Mouse (Mus musculus): ENCODE results near the gene D630003M21Rik. TPM values are rescaled to one million over a fixed set of nuclear protein-coding genes. Genes with fewer than 3 reads are reported as not detected.

Gene D630003M21Rik
- polyA plus RNA-seq, 1 experiment from 2014 or later = 1.7 TPM

DNA sequence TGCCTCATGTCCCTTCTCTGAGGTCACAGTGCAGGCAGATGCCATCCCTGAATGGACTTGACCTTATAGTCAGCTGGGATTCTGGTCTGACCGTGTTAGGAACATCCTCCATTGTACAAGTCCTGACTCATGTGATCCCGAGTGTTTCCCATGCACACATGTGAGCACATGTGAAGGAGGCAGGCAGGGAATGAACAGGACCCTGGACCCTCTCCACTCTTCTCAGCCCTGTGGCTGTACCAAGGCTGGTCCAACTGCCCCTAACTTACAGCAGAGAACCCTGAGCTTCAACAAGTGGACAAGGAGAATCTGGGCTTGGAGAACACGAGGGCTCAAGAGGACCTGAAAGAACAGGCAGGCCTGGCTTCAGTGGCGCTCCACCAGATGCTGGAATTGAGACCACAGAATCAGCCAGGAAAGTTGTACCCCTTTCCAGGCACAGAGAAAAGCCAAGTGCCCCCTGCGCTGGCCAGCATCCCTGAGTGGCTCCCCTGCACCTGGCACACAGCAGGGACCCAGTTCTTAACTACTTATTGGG, 83.4 kb downstream of the D630003M21Rik start:
- 38% methylated on average over 5 of the region's 5 CpGs for WGBS
- H3K9ac ChIP-seq (ENCODE audit: low read length) = peak overlapping the region; percentile 77

DNA sequence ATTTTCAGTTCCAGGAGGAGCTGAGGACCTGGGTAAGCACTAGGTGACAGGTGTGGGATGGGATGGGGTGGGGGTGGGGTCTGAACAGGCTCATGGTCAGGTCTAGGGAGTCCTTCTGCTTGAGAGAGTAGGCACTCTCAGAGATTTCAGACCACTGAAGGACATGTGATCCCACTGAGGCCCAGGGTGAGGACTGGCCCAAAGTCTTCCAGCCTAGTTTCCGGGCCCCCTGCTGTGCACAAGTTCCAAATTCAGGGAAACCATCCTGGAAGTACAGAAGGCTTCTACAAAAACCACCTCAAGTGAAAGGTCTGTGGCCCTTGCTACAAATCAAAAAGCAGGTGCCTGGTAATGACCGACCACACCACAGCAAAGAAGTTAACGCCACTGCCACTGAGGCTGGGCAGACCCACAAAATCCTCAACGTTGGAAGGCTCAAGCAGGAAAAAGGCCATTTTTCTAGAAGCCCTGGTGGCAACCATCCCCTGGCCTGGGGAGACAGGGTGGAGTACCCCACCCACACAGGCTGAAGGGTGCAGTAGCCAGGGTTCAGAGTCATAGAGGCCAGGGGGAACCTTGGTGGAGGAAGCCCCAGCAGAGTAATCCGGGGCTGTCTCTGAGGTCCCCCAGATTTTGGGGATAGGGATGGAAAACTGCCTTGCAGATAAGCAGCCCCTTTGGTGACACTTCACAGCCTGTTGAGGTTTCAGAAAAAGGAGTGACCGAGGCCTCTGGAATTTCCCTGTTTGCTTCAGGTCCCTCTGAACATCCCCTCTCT, 84.1 kb downstream of the D630003M21Rik start:
- H3K9ac ChIP-seq (ENCODE audit: low read length) = peak overlapping the region; percentile 77
- 60% methylated on average over 6 of the region's 6 CpGs for WGBS
- peaks cover 12% of the 10 kb centered on the region; the same call in 1 of the 2 replicates for H3K4me1 ChIP-seq (replicated peaks; ENCODE audit: control insufficient read depth, insufficient read depth)
- no peak for TF ChIP-seq EP300 (optimal IDR thresholded peaks at IDR 0.05)
- TF ChIP-seq CTCF (IDR thresholded peaks at IDR 0.05; ENCODE audit: low read depth) = no peak
- H3K9me3 ChIP-seq (ENCODE audit: control insufficient read depth, low read length) = no peaks in the 10 kb centered on the region
- peak overlapping the region; percentile 58 for H3K4me3 ChIP-seq (ENCODE audit: low read depth, low read length)
- H3K36me3 ChIP-seq (ENCODE audit: control insufficient read depth, insufficient read depth, low read length) = no peaks in the 10 kb centered on the region
- 0 out of 2 replicates have a peak overlapping the region, but pooled peaks have one; percentile 49 for H3K27ac ChIP-seq (replicated peaks)
- H3K4me2 ChIP-seq (replicated peaks; ENCODE audit: low read depth) = peak overlapping the region; percentile 66
- H3K27me3 ChIP-seq (ENCODE audit: control insufficient read depth, insufficient read depth, low read length) = no peaks in the 10 kb centered on the region
- ATAC-seq (ENCODE audit: low FRiP score, low TSS enrichment) = no peak
- no peak for DNase-seq (ENCODE audit: low spot score)

More for the DNA sequence above, 83.4 kb downstream of the D630003M21Rik start:
- Histone ChIP-seq H3K27ac (replicated peaks) (peak overlapping the region; percentile 80), H3K9me3 (ENCODE audit: control insufficient read depth, low read length) (no peaks in the 10 kb centered on the region), H3K4me3 (ENCODE audit: low read depth, low read length) (peak overlapping the region; percentile 58), H3K4me2 (replicated peaks; ENCODE audit: low read depth) (peak overlapping the region; percentile 66), H3K36me3 (ENCODE audit: control insufficient read depth, insufficient read depth, low read length) (no peaks in the 10 kb centered on the region), H3K27me3 (ENCODE audit: control insufficient read depth, insufficient read depth, low read length) (no peaks in the 10 kb centered on the region), H3K4me1 (replicated peaks; ENCODE audit: control insufficient read depth, insufficient read depth) (peaks cover 10% of the 10 kb centered on the region; the same call in 1 of the 2 replicates)
- no peak for TF ChIP-seq EP300 (optimal IDR thresholded peaks at IDR 0.05)
- no peak for TF ChIP-seq CTCF (IDR thresholded peaks at IDR 0.05; ENCODE audit: low read depth)
- ATAC-seq (ENCODE audit: low FRiP score, low TSS enrichment) (0 out of 2 replicates have a peak, but pooled peaks have one; percentile 2), DNase-seq (ENCODE audit: low spot score) (no peak)

DNA sequence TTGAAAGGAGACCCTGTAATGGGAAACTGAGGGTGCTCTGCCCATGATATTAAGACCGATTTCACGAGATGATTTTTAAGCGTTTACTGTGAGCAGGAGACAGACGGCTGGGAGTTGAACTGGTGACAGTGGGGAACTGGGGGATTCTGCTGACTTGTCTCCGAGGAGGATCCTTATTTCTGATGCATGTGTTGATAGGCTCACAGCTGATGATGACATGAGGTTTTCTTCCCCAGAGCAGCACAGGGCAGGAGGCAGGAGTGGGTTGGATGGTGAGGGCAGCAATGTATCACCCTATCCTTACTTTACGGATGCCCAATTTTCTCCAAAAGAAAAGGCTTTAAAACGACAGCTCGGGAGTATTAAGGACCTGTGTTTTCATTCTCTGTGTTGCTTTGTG, 84.8 kb downstream of the D630003M21Rik start:
- Histone ChIP-seq H3K4me3 (ENCODE audit: low read depth, low read length) (0 out of 2 replicates have a peak overlapping the region, but pooled peaks have one; percentile 58), H3K4me1 (replicated peaks; ENCODE audit: control insufficient read depth, insufficient read depth) (peaks cover 12% of the 10 kb centered on the region; the same call in 1 of the 2 replicates), H3K27ac (replicated peaks) (no peak overlapping the region; the same call in 1 of the 2 replicates), H3K9me3 (ENCODE audit: control insufficient read depth, low read length) (no peaks in the 10 kb centered on the region), H3K36me3 (ENCODE audit: control insufficient read depth, insufficient read depth, low read length) (no peaks in the 10 kb centered on the region), H3K4me2 (replicated peaks; ENCODE audit: low read depth) (peak overlapping the region; percentile 66), H3K27me3 (ENCODE audit: control insufficient read depth, insufficient read depth, low read length) (no peaks in the 10 kb centered on the region), H3K9ac (ENCODE audit: low read length) (peak overlapping the region; percentile 77; the same call in 1 of the 2 replicates)
- WGBS = 48% methylated on average over 8 of the region's 8 CpGs
- ATAC-seq (ENCODE audit: low FRiP score, low TSS enrichment) (no peak), DNase-seq (ENCODE audit: low spot score) (no peak)
- TF ChIP-seq EP300 (optimal IDR thresholded peaks at IDR 0.05) = no peak

DNA sequence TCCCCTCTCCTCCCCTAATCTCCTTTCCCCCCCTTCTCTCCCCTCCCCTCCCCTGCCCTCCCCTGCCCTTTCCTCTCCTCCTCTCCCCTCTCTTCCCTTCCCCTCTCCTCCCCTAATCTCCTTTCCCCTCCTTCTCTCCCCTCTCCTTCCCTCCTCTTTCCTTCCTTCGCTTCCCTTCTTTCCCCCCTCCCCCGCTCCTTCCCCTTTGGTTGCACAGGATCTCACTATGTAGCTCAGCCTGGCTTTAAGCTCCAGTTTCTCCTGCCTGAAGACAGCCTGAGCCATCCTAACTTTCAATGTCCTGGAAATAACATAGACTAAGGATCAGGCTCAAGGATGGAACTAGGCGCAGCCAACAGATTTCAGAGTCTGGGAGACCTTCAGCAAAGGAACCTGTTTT, 85.2 kb downstream of the D630003M21Rik start:
- Histone ChIP-seq H3K9ac (ENCODE audit: low read length) (peak overlapping the region; percentile 77; the same call in 1 of the 2 replicates), H3K36me3 (ENCODE audit: control insufficient read depth, insufficient read depth, low read length) (no peaks in the 10 kb centered on the region), H3K27ac (replicated peaks) (no peak overlapping the region; the same call in 1 of the 2 replicates), H3K4me2 (replicated peaks; ENCODE audit: low read depth) (peak overlapping the region; percentile 66), H3K4me3 (ENCODE audit: low read depth, low read length) (no peak overlapping the region), H3K4me1 (replicated peaks; ENCODE audit: control insufficient read depth, insufficient read depth) (peaks cover 12% of the 10 kb centered on the region; the same call in 1 of the 2 replicates), H3K27me3 (ENCODE audit: control insufficient read depth, insufficient read depth, low read length) (no peaks in the 10 kb centered on the region), H3K9me3 (ENCODE audit: control insufficient read depth, low read length) (no peaks in the 10 kb centered on the region)
- WGBS = 63% methylated on average over 3 of the region's 3 CpGs
- DNase-seq (ENCODE audit: low spot score) (no peak), ATAC-seq (ENCODE audit: low FRiP score, low TSS enrichment) (no peak)
- no peak for TF ChIP-seq EP300 (optimal IDR thresholded peaks at IDR 0.05)
- no peak for TF ChIP-seq CTCF (IDR thresholded peaks at IDR 0.05; ENCODE audit: low read depth)

DNA sequence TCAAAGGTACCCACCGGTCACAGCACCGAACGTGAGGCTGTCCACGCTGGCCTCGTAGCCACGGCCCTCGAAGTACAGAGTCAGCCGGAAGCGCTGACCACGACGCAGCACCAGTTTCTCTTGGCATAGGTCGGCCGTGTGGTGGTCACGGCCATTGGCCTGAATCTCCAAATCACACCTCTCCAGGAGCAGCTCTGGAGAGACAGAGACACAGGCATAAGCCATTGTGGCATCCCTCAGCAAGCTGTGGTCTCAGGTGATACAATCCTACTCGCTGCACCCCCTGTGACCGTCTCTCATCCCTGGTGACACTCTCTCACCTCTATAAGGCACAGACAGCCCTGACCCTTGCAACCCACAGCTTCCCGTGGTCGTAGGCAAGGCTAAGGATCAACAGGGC, 86.0 kb downstream of the D630003M21Rik start:
- H3K4me3 ChIP-seq (ENCODE audit: low read depth, low read length) = no peak overlapping the region
- ATAC-seq (ENCODE audit: low FRiP score, low TSS enrichment) (no peak), DNase-seq (ENCODE audit: low spot score) (no peak)
- 0 out of 2 replicates have a peak, but pooled peaks cover 2% of the 10 kb centered on the region for H3K36me3 ChIP-seq (ENCODE audit: control insufficient read depth, insufficient read depth, low read length)
- H3K4me1 ChIP-seq (replicated peaks; ENCODE audit: control insufficient read depth, insufficient read depth) = peaks cover 12% of the 10 kb centered on the region; the same call in 1 of the 2 replicates
- 87% methylated on average over 18 of the region's 18 CpGs for WGBS
- H3K27me3 ChIP-seq (ENCODE audit: control insufficient read depth, insufficient read depth, low read length) = no peaks in the 10 kb centered on the region
- H3K9ac ChIP-seq (ENCODE audit: low read length) = peak overlapping the region; percentile 50; the same call in 1 of the 2 replicates
- H3K27ac ChIP-seq (replicated peaks) = peak overlapping the region; percentile 67; the same call in 1 of the 2 replicates
- H3K9me3 ChIP-seq (ENCODE audit: control insufficient read depth, low read length) = no peaks in the 10 kb centered on the region
- TF ChIP-seq CTCF (IDR thresholded peaks at IDR 0.05; ENCODE audit: low read depth) (no peak), EP300 (optimal IDR thresholded peaks at IDR 0.05) (no peak)
- H3K4me2 ChIP-seq (replicated peaks; ENCODE audit: low read depth) = peak overlapping the region; percentile 27
